Mouse (Mus musculus): ENCODE data around the gene Shc4.
A peak's percentile ranks its signal among the peaks of the same experiment; 100 is the strongest.

Shc4 gene

GRCm38 (mm10) chr2:125630010-125630409 is 93.9 kb downstream of the Shc4 start:
- no peaks in the 10 kb centered on the region for H3K27me3 ChIP-seq (ENCODE audit: control insufficient read depth, insufficient read depth, low read length, poor library complexity, severe bottlenecking)
- H3K36me3 ChIP-seq (ENCODE audit: control insufficient read depth, insufficient read depth, low read length, poor library complexity, severe bottlenecking) = no peaks in the 10 kb centered on the region
- DNase-seq (ENCODE audit: low read depth, low spot score) = no peak

- no peak for DNase-seq (ENCODE audit: low read depth, low spot score)
- Histone ChIP-seq H3K36me3 (ENCODE audit: control insufficient read depth, insufficient read depth, low read length, poor library complexity, severe bottlenecking) (no peaks in the 10 kb centered on the region), H3K27me3 (ENCODE audit: control insufficient read depth, insufficient read depth, low read length, poor library complexity, severe bottlenecking) (no peaks in the 10 kb centered on the region)
Measured at GRCm38 (mm10) chr2:125628487-125628886, 95.5 kb downstream of the Shc4 start.

- no peaks in the 10 kb centered on the region for H3K36me3 ChIP-seq (ENCODE audit: control insufficient read depth, insufficient read depth, low read length, poor library complexity, severe bottlenecking)
- no peak for DNase-seq (ENCODE audit: low read depth, low spot score)
- H3K27me3 ChIP-seq (ENCODE audit: control insufficient read depth, insufficient read depth, low read length, poor library complexity, severe bottlenecking) = no peaks in the 10 kb centered on the region
Measured at GRCm38 (mm10) chr2:125626536-125626935, 97.4 kb downstream of the Shc4 start.

GRCm38 (mm10) chr2:125624837-125625351 is 99.1 kb downstream of the Shc4 start, which contains the start of gene Cep152:
Gene Cep152, minus strand, starts transcription at chr2:125625113.
- peak; percentile 97 for DNase-seq (ENCODE audit: low read depth, low spot score)
- Histone ChIP-seq H3K27me3 (ENCODE audit: control insufficient read depth, insufficient read depth, low read length, poor library complexity, severe bottlenecking) (no peaks in the 10 kb centered on the region), H3K36me3 (ENCODE audit: control insufficient read depth, insufficient read depth, low read length, poor library complexity, severe bottlenecking) (no peaks in the 10 kb centered on the region)

DNA sequence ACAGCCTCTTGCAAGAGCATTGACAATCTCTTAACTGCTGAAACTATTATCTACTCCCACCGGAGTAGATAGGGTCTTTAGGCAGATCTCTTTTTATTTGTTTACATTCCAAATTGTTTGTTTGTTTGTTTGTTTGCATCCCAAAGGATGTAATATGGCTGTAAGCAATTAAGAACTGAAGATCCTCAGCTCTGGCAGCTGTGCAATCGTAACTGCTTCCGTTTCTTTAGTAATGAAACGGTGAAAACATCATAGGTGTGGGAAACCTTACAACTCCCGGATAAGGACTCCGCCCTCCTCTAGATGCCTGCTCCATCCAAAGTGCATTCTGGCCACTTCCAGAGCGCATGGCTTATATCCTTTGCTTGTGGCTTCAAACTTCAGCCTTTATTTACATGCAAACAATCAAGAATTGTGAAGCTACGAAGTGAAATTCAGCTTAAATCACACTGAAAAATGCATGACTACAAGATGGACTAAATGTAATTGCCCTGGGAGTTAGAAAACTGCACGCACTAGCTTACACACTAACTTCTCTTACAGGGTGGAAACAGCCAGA is 99.7 kb downstream of the Shc4 start:
- no peaks in the 10 kb centered on the region for H3K36me3 ChIP-seq (ENCODE audit: control insufficient read depth, insufficient read depth, low read length, poor library complexity, severe bottlenecking)
- H3K27me3 ChIP-seq (ENCODE audit: control insufficient read depth, insufficient read depth, low read length, poor library complexity, severe bottlenecking) = no peaks in the 10 kb centered on the region
- no peak for DNase-seq (ENCODE audit: low read depth, low spot score)

GRCm38 (mm10) chr2:125623211-125623610 is 100.7 kb downstream of the Shc4 start:
- Histone ChIP-seq H3K36me3 (ENCODE audit: control insufficient read depth, insufficient read depth, low read length, poor library complexity, severe bottlenecking) (no peaks in the 10 kb centered on the region), H3K27me3 (ENCODE audit: control insufficient read depth, insufficient read depth, low read length, poor library complexity, severe bottlenecking) (no peaks in the 10 kb centered on the region)
- DNase-seq (ENCODE audit: low read depth, low spot score) = no peak

DNA sequence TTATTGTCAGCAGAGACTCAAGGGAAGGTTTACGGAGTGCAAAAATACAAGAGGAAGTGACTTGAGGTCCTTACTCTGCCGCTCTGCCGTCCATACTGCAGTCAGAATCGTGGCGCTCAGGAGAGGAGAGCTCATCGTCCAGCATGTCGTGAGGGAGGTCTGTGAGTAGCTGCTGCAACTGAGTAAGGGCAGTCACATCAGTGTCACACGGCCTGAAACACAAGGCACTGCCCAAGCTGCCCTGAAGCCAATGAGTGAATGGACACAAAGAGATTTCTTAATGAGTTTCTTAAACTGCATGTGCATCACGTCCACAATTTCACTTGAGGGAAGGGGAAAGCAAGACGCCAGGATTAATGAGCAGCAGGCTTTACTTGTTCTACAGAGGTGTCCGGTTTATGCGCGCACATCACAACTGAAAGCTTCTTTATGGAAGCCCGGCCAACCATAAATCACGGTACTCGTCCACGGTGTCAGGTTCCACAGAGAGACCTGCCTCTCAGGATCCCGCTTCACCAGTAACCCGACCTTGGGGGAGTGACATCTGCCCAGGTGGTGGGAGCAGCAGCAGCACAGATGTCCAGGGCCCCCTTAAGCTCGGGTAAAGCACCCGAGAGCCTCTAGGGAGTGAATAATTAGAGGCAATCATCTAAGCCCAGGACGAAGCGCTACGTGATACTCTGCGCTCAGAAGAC is 103.6 kb downstream of the Shc4 start:
- H3K27me3 ChIP-seq (ENCODE audit: control insufficient read depth, insufficient read depth, low read length, poor library complexity, severe bottlenecking) = no peaks in the 10 kb centered on the region
- no peak for DNase-seq (ENCODE audit: low read depth, low spot score)
- H3K36me3 ChIP-seq (ENCODE audit: control insufficient read depth, insufficient read depth, low read length, poor library complexity, severe bottlenecking) = peaks cover 5% of the 10 kb centered on the region

GRCm38 (mm10) chr2:125615858-125616424 is 108.0 kb downstream of the Shc4 start:
- peaks cover 14% of the 10 kb centered on the region for H3K36me3 ChIP-seq (ENCODE audit: control insufficient read depth, insufficient read depth, low read length, poor library complexity, severe bottlenecking)
- no peak for DNase-seq (ENCODE audit: low read depth, low spot score)
- H3K27me3 ChIP-seq (ENCODE audit: control insufficient read depth, insufficient read depth, low read length, poor library complexity, severe bottlenecking) = no peaks in the 10 kb centered on the region

DNA sequence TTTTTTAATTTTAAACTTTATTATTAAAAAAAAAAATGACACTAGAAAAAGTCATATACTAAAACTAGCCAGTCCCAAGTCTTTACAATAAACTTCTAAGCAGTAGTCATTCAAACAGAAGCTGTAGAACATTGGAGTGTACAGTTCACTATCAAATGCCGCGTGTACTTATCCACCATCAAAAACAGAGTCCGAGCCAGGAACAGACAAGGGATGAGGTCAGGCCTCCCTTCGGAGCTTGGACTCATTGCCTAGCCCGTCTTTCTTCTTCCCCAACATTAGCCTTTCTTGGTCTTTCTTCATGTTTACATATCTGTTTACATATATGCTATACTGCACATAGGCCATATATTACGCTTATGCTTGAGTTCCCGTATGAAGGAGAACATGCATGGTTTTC is 108.5 kb downstream of the Shc4 start:
- H3K27me3 ChIP-seq (ENCODE audit: control insufficient read depth, insufficient read depth, low read length, poor library complexity, severe bottlenecking) = no peaks in the 10 kb centered on the region
- H3K36me3 ChIP-seq (ENCODE audit: control insufficient read depth, insufficient read depth, low read length, poor library complexity, severe bottlenecking) = peaks cover 15% of the 10 kb centered on the region
- DNase-seq (ENCODE audit: low read depth, low spot score) = no peak

DNA sequence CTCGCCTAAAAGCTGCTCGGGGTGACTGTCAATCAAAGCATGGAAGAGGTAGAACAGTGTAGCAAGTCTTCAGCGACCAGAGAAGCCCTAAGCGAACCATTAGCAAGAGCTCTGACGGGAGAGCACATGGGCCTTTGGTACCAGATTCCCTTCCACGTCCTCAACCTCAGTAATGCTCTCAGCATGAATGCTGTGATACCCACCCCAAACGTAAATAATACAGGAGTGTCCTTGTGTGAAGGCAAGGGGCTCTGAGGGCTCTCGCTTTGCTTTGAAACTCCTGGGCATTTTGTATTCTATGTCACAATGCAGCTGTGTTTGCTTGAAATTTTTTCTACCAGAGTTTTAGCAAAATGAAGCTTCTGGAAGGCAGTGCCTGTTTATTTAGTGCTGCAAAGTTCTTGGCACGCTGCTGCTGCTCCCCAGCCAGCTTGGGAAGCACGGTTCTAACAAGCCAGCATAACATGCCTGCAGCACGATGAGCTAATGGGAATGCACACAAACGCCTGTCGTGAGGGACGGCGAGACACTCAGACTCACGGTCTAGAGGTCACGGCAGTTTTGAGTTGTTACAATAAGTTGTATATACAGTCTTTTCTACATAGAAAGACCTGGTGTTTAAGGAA is 117.6 kb downstream of the Shc4 start:
- H3K27me3 ChIP-seq (ENCODE audit: control insufficient read depth, insufficient read depth, low read length, poor library complexity, severe bottlenecking) = no peaks in the 10 kb centered on the region
- DNase-seq (ENCODE audit: low read depth, low spot score) = no peak
- H3K36me3 ChIP-seq (ENCODE audit: control insufficient read depth, insufficient read depth, low read length, poor library complexity, severe bottlenecking) = peaks cover 7% of the 10 kb centered on the region

DNA sequence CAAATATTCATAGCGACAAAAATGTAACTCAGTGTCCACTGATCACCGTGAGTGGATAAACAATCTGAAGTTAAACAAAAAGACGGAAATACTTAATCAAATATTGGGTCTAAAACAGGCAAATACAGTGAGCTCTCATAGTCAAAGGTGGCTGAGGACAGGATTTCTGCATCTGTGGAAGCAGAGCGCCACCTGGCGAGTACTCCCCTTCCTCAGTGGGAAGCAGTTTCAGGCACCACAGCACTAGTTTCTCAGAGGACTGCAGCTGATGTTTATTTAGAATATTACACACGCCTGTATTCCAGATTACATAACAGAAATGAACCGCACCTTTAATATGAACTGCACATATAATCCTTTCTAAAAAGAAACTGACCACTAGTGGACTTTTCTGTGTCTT is 119.3 kb downstream of the Shc4 start:
- peak; percentile 19 for DNase-seq (ENCODE audit: low read depth, low spot score)
- peaks cover 5% of the 10 kb centered on the region for H3K36me3 ChIP-seq (ENCODE audit: control insufficient read depth, insufficient read depth, low read length, poor library complexity, severe bottlenecking)
- H3K27me3 ChIP-seq (ENCODE audit: control insufficient read depth, insufficient read depth, low read length, poor library complexity, severe bottlenecking) = no peaks in the 10 kb centered on the region

GRCm38 (mm10) chr2:125602970-125603369 is 121.0 kb downstream of the Shc4 start:
- Histone ChIP-seq H3K36me3 (ENCODE audit: control insufficient read depth, insufficient read depth, low read length, poor library complexity, severe bottlenecking) (peaks cover 5% of the 10 kb centered on the region), H3K27me3 (ENCODE audit: control insufficient read depth, insufficient read depth, low read length, poor library complexity, severe bottlenecking) (no peaks in the 10 kb centered on the region)
- no peak for DNase-seq (ENCODE audit: low read depth, low spot score)

GRCm38 (mm10) chr2:125598958-125599357 is 125.0 kb downstream of the Shc4 start:
- no peak for DNase-seq (ENCODE audit: low read depth, low spot score)
- peaks cover 5% of the 10 kb centered on the region for H3K36me3 ChIP-seq (ENCODE audit: control insufficient read depth, insufficient read depth, low read length, poor library complexity, severe bottlenecking)

DNA sequence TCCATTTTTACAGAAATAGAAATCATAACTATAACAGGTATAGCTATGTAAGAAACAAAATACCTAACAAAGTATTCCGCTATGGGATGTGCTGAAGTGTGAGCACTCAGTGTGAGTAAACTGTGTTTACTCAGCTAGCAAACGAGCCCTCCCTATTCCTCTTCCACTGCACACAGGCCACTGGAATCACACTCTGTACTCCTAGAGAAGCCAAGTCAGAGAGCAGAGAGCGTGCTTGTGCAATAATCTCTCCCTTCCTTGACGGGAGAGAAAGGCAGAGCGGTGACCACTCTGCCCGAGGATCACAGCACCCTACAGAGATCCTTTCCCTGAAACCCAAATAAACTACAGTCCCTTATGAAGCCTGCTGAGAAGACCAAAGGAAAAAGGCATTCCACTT is 125.7 kb downstream of the Shc4 start:
- Histone ChIP-seq H3K36me3 (ENCODE audit: control insufficient read depth, insufficient read depth, low read length, poor library complexity, severe bottlenecking) (peaks cover 5% of the 10 kb centered on the region), H3K27me3 (ENCODE audit: control insufficient read depth, insufficient read depth, low read length, poor library complexity, severe bottlenecking) (no peaks in the 10 kb centered on the region)
- no peak for DNase-seq (ENCODE audit: low read depth, low spot score)

More at GRCm38 (mm10) chr2:125598958-125599357, 125.0 kb downstream of the Shc4 start:
- no peaks in the 10 kb centered on the region for H3K27me3 ChIP-seq (ENCODE audit: control insufficient read depth, insufficient read depth, low read length, poor library complexity, severe bottlenecking)

GRCm38 (mm10) chr2:125594786-125595185 is 129.2 kb downstream of the Shc4 start:
- Histone ChIP-seq H3K36me3 (ENCODE audit: control insufficient read depth, insufficient read depth, low read length, poor library complexity, severe bottlenecking) (0 out of 2 replicates have a peak, but pooled peaks cover 5% of the 10 kb centered on the region), H3K27me3 (ENCODE audit: control insufficient read depth, insufficient read depth, low read length, poor library complexity, severe bottlenecking) (no peaks in the 10 kb centered on the region)
- no peak for DNase-seq (ENCODE audit: low read depth, low spot score)

Data from splenic B cell, adult 2 months (primary cell).